Mouse (Mus musculus): Measurements from ENCODE around the gene Ttc33. TPM values are rescaled to one million over a fixed set of nuclear protein-coding genes. Genes with fewer than 3 reads are reported as not detected.

Gene Ttc33
- polyA plus RNA-seq, 1 experiment from 2014 or later: 43.5 TPM

DNA sequence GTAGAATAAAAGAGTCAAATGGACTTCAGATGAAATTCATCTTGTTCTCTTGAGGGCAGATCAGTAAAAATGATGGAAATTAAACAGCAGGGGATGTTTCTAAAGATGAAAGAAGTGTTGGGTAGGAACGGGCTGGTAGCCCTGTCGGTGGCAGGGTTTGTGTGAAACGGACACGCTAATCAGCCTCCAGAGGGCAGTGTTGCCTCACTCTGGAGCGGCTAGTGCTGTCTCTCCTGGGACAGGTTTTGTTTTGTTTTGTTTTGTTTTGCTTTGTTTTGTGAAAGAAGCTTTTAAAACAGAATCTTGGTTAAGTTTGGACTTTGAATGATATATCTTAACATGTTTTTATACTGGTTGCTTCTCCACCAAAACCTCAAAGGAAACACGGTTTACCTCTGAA lies 51.2 kb downstream of the Ttc33 start:
- peaks cover 12% of the 10 kb centered on the region for H3K27me3 ChIP-seq
- H3K27ac ChIP-seq: no peak overlapping the region
- WGBS: 13% methylated on average over 6 of the region's 6 CpGs
- no peaks in the 10 kb centered on the region for H3K36me3 ChIP-seq
- no peak for ATAC-seq (ENCODE audit: borderline replicate concordance, extremely low read depth, low FRiP score, low TSS enrichment)
- H3K4me3 ChIP-seq: no peak overlapping the region
- no peak overlapping the region for H3K4me2 ChIP-seq
- H3K9me3 ChIP-seq: no peaks in the 10 kb centered on the region
- H3K9ac ChIP-seq: no peak overlapping the region
- H3K4me1 ChIP-seq: 0 out of 2 replicates have a peak, but pooled peaks cover 2% of the 10 kb centered on the region

DNA sequence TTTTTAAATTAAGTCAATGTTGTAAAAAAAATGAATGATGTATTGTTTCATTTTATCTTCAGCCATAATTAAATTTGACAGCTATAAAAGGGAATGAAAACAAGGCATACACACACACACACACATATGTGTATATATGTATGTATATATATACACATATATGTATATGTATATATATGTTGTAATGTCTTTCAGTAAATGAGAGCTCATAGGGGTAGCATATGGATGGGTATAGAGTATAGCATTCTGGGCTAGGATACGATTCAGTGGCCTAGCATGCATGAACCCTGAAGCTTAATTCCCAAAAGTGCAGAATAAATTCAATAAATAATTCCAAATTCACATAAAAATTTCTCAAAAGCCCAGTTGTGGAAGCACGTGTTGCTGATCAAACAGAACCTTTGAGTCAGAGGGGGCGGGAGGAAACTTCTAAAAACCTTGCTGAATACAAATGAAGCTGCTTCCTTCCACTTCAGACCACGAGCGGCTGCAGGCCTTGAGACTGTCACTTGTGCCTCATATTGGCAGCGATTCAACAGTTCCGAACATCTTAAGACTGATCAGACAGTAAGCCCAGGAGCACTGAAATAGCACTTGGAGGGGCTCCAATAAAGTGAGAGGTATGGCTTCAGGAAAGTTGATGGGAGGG lies 51.8 kb downstream of the Ttc33 start:
- Histone ChIP-seq H3K27ac (no peak overlapping the region), H3K36me3 (no peaks in the 10 kb centered on the region), H3K9ac (no peak overlapping the region)

DNA sequence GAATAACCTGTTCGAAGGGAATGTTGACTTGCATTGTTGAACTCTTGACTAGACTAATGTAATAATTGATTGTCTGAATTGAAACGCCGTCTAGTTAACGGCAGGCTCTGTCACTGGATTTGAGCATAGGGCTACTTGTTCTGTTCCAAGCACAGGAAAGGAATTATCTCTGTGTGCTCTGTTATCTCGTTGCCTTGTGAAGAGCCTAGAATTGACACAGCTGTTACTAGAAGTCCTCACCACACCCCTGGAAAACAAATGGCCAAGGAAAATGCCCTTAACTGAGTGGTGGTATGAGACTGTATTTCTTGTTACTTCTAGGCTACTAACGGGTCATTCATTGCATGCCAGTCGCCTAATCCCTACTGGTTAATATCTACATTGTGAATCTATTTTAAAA lies 52.7 kb downstream of the Ttc33 start:
- Histone ChIP-seq H3K4me2 (no peak overlapping the region), H3K4me1 (peaks cover 15% of the 10 kb centered on the region), H3K27ac (no peak overlapping the region), H3K9ac (no peak overlapping the region), H3K9me3 (no peaks in the 10 kb centered on the region), H3K27me3 (peaks cover 27% of the 10 kb centered on the region), H3K4me3 (no peak overlapping the region), H3K36me3 (no peaks in the 10 kb centered on the region)
- ATAC-seq (ENCODE audit: borderline replicate concordance, extremely low read depth, low FRiP score, low TSS enrichment): no peak
- WGBS: 46% methylated on average over 7 of the region's 7 CpGs

More for the DNA sequence above, 51.8 kb downstream of the Ttc33 start:
- ATAC-seq (ENCODE audit: borderline replicate concordance, extremely low read depth, low FRiP score, low TSS enrichment): no peak
- Histone ChIP-seq H3K4me3 (no peak overlapping the region), H3K27me3 (peaks cover 18% of the 10 kb centered on the region), H3K4me1 (peaks cover 6% of the 10 kb centered on the region), H3K4me2 (no peak overlapping the region), H3K9me3 (no peaks in the 10 kb centered on the region)
- 42% methylated on average over 7 of the region's 7 CpGs for WGBS

DNA sequence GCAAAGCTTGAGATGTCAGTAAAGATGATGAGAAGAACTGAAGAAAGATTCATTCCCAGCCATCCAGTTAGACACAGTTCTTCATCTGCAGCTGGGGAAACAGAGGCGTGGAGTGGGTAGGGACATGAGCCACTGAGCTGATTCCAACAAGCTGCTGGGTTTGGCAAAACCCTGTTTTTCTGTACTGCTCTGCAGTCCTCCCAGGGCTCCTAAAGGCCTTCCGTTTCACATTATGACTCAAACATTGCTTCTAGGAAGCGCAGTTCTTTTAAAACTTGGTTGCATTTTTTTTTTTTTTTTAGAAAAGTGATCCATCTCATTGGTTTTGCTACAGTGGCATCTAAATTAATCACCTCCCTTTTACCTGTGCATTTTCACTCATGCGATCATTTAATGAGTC lies 53.2 kb downstream of the Ttc33 start:
- H3K27me3 ChIP-seq: peaks cover 32% of the 10 kb centered on the region
- no peak overlapping the region for H3K4me2 ChIP-seq
- no peaks in the 10 kb centered on the region for H3K36me3 ChIP-seq
- H3K4me1 ChIP-seq: peaks cover 20% of the 10 kb centered on the region
- H3K27ac ChIP-seq: no peak overlapping the region
- no peaks in the 10 kb centered on the region for H3K9me3 ChIP-seq
- H3K9ac ChIP-seq: no peak overlapping the region
- no peak for ATAC-seq (ENCODE audit: borderline replicate concordance, extremely low read depth, low FRiP score, low TSS enrichment)
- 88% methylated on average over 4 of the region's 4 CpGs for WGBS
- H3K4me3 ChIP-seq: no peak overlapping the region

DNA sequence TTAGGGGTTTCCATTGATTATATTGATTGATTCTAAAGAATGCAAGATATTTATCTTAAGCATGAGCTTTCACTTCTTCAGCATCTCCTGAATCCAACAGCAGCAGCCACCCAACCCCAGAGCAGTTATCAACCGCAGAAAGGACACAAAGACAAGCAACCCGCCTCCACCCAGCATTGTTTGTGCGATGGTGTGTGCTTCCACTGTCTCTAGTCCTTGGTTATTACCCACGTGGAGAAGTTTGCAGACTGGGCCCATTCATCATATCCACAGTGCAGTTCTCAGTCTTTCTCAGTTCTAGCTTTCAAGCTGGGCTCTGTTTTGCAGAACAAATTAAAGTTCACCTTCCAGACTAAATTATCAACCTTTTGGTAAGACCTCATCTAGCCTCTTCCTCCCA lies 54.0 kb downstream of the Ttc33 start:
- Histone ChIP-seq H3K4me3 (no peak overlapping the region), H3K36me3 (no peaks in the 10 kb centered on the region), H3K9ac (no peak overlapping the region), H3K4me1 (peaks cover 26% of the 10 kb centered on the region), H3K9me3 (no peaks in the 10 kb centered on the region), H3K27ac (no peak overlapping the region), H3K4me2 (no peak overlapping the region), H3K27me3 (peaks cover 40% of the 10 kb centered on the region)
- no peak for ATAC-seq (ENCODE audit: borderline replicate concordance, extremely low read depth, low FRiP score, low TSS enrichment)
- 64% methylated on average over 4 of the region's 4 CpGs for WGBS

DNA sequence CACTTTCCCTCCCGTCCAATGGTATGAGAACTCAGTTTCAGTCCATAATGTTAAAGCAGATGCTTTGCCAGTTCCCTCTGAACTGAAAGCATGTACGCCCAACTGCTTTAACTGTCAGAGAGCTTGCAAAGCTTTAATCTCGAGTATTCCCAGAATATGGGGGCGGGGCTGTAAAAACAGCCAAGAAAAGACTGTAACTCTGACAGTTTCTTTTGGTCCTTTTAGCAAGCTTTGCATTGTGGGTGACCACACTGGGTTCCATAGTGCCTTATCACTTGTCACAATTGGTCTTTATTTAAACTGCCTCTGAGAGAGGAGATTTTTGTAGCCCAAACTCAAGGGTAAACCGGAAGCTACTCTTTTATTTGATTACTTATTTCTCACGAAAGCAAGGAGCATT lies 54.6 kb downstream of the Ttc33 start:
- H3K4me1 ChIP-seq: peaks cover 31% of the 10 kb centered on the region
- 44% methylated on average over 6 of the region's 6 CpGs for WGBS
- no peaks in the 10 kb centered on the region for H3K36me3 ChIP-seq
- peaks cover 45% of the 10 kb centered on the region for H3K27me3 ChIP-seq
- no peaks in the 10 kb centered on the region for H3K9me3 ChIP-seq
- ATAC-seq (ENCODE audit: borderline replicate concordance, extremely low read depth, low FRiP score, low TSS enrichment): no peak
- H3K9ac ChIP-seq: no peak overlapping the region
- no peak overlapping the region for H3K4me2 ChIP-seq
- no peak overlapping the region for H3K27ac ChIP-seq
- H3K4me3 ChIP-seq: no peak overlapping the region

DNA sequence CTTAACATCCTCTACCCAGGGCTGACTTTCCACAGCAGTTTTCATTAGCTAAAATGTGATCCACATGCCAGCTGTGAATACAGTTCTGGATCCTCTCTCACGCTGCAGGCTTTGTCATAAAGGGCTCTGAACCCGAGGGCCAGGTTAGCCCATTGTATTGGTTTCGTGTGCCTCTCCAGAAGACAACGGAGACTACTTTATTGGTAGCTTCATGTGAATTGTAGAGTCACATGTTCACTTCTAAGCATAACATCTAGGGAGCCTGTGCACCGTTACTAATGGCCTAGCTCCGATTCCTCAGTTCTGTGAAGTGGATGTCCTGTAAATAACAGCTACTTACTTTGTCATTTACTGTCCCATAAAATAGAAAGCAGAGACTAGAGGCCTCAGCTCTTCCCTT lies 55.0 kb downstream of the Ttc33 start:
- Histone ChIP-seq H3K4me2 (no peak overlapping the region), H3K9ac (no peak overlapping the region), H3K4me3 (no peak overlapping the region), H3K4me1 (peaks cover 31% of the 10 kb centered on the region), H3K27me3 (peaks cover 50% of the 10 kb centered on the region), H3K27ac (no peak overlapping the region), H3K9me3 (no peaks in the 10 kb centered on the region), H3K36me3 (no peaks in the 10 kb centered on the region)
- WGBS: 80% methylated on average over 6 of the region's 6 CpGs
- ATAC-seq (ENCODE audit: borderline replicate concordance, extremely low read depth, low FRiP score, low TSS enrichment): no peak

DNA sequence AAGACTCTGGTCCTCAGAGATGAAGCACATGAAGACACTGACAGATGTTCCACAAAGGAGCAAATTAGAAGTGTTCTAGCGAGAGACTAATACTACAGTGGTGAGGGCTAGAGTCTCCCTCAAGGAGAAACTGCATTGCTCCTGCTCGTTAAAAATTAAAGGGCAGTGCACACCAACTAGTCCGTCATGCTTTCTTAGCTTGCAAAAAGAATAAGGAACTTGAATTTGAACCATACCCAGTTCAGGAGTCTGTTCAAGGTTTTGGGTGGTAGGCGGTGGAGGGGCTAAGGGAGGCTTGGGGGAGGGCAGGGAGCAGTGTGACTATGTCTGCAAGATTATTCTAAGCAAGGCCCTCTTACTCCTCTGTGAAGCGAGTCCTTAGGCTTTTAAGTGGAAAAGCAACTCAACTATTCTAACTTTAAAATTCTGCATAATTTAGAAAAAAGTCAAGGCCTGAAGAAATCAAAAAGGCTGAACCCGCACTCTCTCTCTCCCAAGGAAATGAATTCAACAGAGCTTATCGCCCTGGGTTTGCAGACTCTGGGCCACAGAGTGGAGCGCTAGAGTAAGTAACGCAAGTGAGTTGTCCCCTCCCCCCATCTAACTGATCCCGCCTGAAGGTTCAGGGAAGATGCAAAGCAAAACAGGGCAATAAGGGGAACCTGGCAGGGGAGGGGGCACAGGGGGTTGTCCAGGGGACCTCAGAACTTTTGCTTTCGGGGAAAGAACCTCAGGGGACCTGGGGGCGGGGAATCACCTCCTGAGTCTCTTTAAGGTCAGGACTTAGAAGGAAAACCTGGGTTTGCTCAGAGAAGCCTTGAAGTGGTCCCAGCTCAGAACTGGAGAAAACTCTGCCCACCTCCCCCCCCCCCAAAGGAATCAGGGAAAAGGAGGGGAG lies 56.2 kb downstream of the Ttc33 start:
- Histone ChIP-seq H3K9ac (0 out of 2 replicates have a peak overlapping the region, but pooled peaks have one; percentile 16), H3K27me3 (peaks cover 57% of the 10 kb centered on the region), H3K36me3 (no peaks in the 10 kb centered on the region), H3K4me1 (peaks cover 31% of the 10 kb centered on the region), H3K9me3 (no peaks in the 10 kb centered on the region), H3K27ac (no peak overlapping the region), H3K4me2 (peak overlapping the region; percentile 97), H3K4me3 (peak overlapping the region; percentile 53)
- WGBS: 30% methylated on average over 12 of the region's 12 CpGs
- ATAC-seq (ENCODE audit: borderline replicate concordance, extremely low read depth, low FRiP score, low TSS enrichment): no peak

DNA sequence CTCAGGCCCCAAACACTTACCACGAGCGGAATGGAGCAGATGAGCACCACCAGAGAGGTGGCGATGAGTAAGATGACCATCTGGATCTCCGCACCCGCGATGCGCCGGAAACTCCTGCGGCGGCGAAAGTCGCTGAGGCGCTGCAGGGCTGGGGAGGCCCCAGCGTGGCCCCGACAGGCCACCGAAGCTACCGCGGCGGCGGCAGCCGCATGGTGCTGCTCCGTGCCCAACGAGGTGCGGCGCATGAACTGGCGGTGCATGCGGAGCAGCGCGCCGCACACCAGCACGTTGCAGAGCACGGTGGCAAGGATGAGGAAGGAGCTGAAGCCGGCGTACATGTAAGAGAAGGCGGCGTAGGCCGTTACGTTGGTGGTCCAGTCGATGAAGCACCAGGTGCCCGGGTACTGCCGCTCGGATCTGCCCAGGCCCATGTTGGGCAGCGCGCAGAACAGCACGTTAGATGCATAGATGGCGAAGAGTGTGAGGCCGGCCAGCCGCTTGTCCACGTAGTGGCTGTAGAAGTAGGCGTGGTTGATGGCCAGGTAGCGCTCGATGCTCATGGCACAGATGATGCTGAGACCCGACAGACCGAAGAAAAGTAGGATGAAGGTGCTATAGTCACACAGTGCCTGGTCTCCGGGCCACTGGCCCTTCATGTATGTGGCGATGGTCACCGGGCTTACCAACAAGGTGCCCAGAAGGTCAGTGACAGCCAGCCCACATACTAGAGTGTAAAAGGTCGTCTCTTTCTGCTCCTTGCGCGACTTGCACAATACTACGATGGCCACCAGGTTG lies 57.1 kb downstream of the Ttc33 start:
- Histone ChIP-seq H3K27ac (no peak overlapping the region), H3K27me3 (peaks cover 57% of the 10 kb centered on the region), H3K4me1 (peaks cover 31% of the 10 kb centered on the region), H3K4me2 (peak overlapping the region; percentile 97), H3K4me3 (peak overlapping the region; percentile 53), H3K9ac (0 out of 2 replicates have a peak overlapping the region, but pooled peaks have one; percentile 16), H3K9me3 (no peaks in the 10 kb centered on the region), H3K36me3 (no peaks in the 10 kb centered on the region)
- ATAC-seq (ENCODE audit: borderline replicate concordance, extremely low read depth, low FRiP score, low TSS enrichment): peak; percentile 16; the same call in 1 of the 2 replicates
- 3% methylated on average over 61 of the region's 61 CpGs for WGBS

DNA sequence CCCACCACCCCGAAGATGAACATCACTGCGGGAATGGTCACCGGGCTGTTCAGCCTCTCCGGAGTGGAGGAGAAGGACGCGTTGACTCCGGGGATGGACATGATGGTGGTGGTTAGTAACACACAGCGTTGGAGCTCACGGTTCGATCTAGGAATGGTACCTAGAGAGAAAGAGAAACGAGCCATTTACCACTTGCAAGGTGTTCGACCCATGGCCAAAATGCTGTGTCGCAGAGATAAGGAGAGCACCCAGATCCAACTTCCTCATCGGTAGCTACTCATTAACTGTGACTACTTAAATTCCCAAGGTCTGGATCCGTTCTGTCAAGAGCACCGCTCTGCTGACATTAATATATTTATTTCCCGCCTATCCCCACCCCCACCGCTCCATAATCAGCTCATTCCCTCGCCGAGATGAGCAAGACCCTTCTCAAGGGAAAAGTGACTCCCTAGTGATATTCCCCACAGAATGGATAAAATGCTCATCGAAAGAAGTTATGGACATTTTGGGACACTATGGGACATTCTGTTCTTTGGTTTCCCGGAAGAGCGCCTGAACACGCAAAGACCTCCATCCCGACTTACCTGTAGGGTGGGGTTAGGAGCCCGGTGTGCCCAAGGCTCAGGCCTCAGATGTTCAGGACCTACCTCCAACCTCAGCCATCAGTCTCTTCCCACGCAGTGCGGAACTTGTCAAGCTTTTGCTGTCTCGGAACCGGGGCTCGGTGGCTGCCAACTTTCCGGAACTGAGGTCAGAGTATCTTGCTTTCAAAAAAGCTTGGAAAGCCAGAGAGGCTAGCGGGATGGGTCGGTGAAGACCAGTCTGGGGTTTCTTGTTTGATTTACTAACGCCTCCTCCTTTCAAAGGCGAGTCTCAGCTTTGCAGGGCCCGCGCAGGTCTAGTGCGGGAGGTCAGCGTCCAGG lies 58.0 kb downstream of the Ttc33 start:
- H3K9me3 ChIP-seq: no peaks in the 10 kb centered on the region
- H3K4me3 ChIP-seq: peak overlapping the region; percentile 53
- no peaks in the 10 kb centered on the region for H3K36me3 ChIP-seq
- peak overlapping the region; percentile 40; the same call in 1 of the 2 replicates for H3K9ac ChIP-seq
- peaks cover 31% of the 10 kb centered on the region for H3K4me1 ChIP-seq
- no peak for ATAC-seq (ENCODE audit: borderline replicate concordance, extremely low read depth, low FRiP score, low TSS enrichment)
- WGBS: 5% methylated on average over 40 of the region's 40 CpGs
- no peak overlapping the region for H3K27ac ChIP-seq
- H3K4me2 ChIP-seq: peak overlapping the region; percentile 97
- peaks cover 57% of the 10 kb centered on the region for H3K27me3 ChIP-seq

Data from lung, embryonic 15.5 days (tissue).